Mouse (Mus musculus) MEL (cell line): ENCODE results near the gene Phkg1. TPM values are rescaled to one million over a fixed set of nuclear protein-coding genes. Genes with fewer than 3 reads are reported as not detected.

Source experiments
- DNase-seq: peaks from one replicate; pipeline ENCODE4 v3.0.0; 2011; ENCODE audit warnings: low read depth, low spot score
- H3K27ac ChIP-seq: 2 replicates; pipeline ENCODE4 v1.5.1; 2012; ENCODE audit warnings: low read depth, mild to moderate bottlenecking, control low read depth, low read length, moderate library complexity; ENCODE audit not compliant: control insufficient read depth
- H3K27me3 ChIP-seq, 2 experiments: fragments of 150-350 bp in 1 of 2; sonication (generic) in 1 of 2; 2 replicates each; pipeline ENCODE4 v1.6.1; 2012; ENCODE audit warnings: low read length in 2 of 2, mild to moderate bottlenecking in 2 of 2, improper control_type of control experiment in 1 of 2, moderate library complexity in 1 of 2; ENCODE audit not compliant: insufficient read depth in 2 of 2, control insufficient read depth in 1 of 2
- H3K36me3 ChIP-seq, 2 experiments: 2 replicates each; pipeline ENCODE4 v1.6.1; 2012 to 2014; ENCODE audit warnings: low read length in 2 of 2, improper control_type of control experiment in 1 of 2, inconsistent platforms in 1 of 2, mild to moderate bottlenecking in 1 of 2; ENCODE audit not compliant: insufficient read depth in 2 of 2, control insufficient read depth in 1 of 2
- H3K4me1 ChIP-seq, 2 experiments: fragments of 150-350 bp in 1 of 2; sonication (generic) in 1 of 2; 2 replicates each; pipeline ENCODE4 v1.6.1; 2012; ENCODE audit warnings: low read length in 2 of 2, improper control_type of control experiment in 1 of 2, mild to moderate bottlenecking in 1 of 2; ENCODE audit not compliant: insufficient read depth in 2 of 2, control insufficient read depth in 1 of 2
- H3K4me3 ChIP-seq, 2 experiments: fragments of 150-350 bp in 1 of 2; sonication (generic) in 1 of 2; 2 replicates each; pipeline ENCODE4 v1.5.1; 2012; ENCODE audit warnings: low read depth in 2 of 2, low read length in 2 of 2, mild to moderate bottlenecking in 2 of 2, moderate library complexity in 2 of 2, control low read depth in 1 of 2, improper control_type of control experiment in 1 of 2; ENCODE audit not compliant: control insufficient read depth in 1 of 2, insufficient read depth in 1 of 2
- H3K79me2 ChIP-seq: 2 replicates; pipeline ENCODE4 v1.6.1; 2012; ENCODE audit warnings: mild to moderate bottlenecking, low read length, moderate library complexity; ENCODE audit not compliant: control insufficient read depth, poor library complexity, insufficient read depth
- H3K9ac ChIP-seq: 2 replicates; pipeline ENCODE4 v1.6.1; 2012; ENCODE audit warnings: low read depth, mild to moderate bottlenecking, control low read depth, low read length, moderate library complexity; ENCODE audit not compliant: control insufficient read depth, poor library complexity, severe bottlenecking
- H3K9me3 ChIP-seq: fragments of 150-350 bp; sonication (generic); replicated peaks from 2 replicates; pipeline ENCODE4 v1.6.1; 2012; ENCODE audit warnings: mild to moderate bottlenecking, low read length, improper control_type of control experiment, moderate library complexity; ENCODE audit not compliant: insufficient read depth
- BHLHE40 ChIP-seq: IDR thresholded peaks from 2 replicates; pipeline ENCODE4 v1.6.1; 2012; ENCODE audit warnings: low read depth, mild to moderate bottlenecking, inconsistent platforms, low read length, improper control_type of control experiment, borderline replicate concordance
- CHD1 ChIP-seq: IDR thresholded peaks from 2 replicates; pipeline ENCODE4 v1.6.1; 2012; ENCODE audit warnings: low read depth, mild to moderate bottlenecking, inconsistent platforms, low read length, improper control_type of control experiment
- CHD2 ChIP-seq: IDR thresholded peaks from 2 replicates; pipeline ENCODE4 v1.6.1; 2011; ENCODE audit warnings: low read length, improper control_type of control experiment
- CTCF ChIP-seq, 3 experiments: IDR thresholded peaks in 2 of 3; conservative IDR thresholded peaks in 1 of 3; 2 replicates each; pipeline ENCODE4 v1.5.1; 2011 to 2012; ENCODE audit warnings: low read length in 3 of 3, low read depth in 2 of 3, mild to moderate bottlenecking in 2 of 3, improper control_type of control experiment in 1 of 3, inconsistent platforms in 1 of 3, mixed read lengths in 1 of 3, moderate library complexity in 1 of 3; ENCODE audit not compliant: control insufficient read depth in 1 of 3, insufficient read depth in 1 of 3, poor library complexity in 1 of 3, severe bottlenecking in 1 of 3
- E2F4 ChIP-seq: IDR thresholded peaks from 2 replicates; pipeline ENCODE4 v1.6.1; 2011; ENCODE audit warnings: low read depth, low read length, improper control_type of control experiment, borderline replicate concordance
- EP300 ChIP-seq, 2 experiments: IDR thresholded peaks; 2 replicates each; pipeline ENCODE4 v1.6.1; 2011; ENCODE audit warnings: improper control_type of control experiment in 2 of 2, low read length in 2 of 2, low read depth in 1 of 2, mild to moderate bottlenecking in 1 of 2
- ETS1 ChIP-seq: IDR thresholded peaks from 2 replicates; pipeline ENCODE4 v1.6.1; 2012; ENCODE audit warnings: low read depth, mild to moderate bottlenecking, inconsistent platforms, low read length, improper control_type of control experiment, moderate library complexity
- GABPA ChIP-seq: IDR thresholded peaks from 2 replicates; pipeline ENCODE4 v1.6.1; 2012; ENCODE audit warnings: low read depth, mild to moderate bottlenecking, inconsistent platforms, low read length, improper control_type of control experiment, moderate library complexity
- GATA1 ChIP-seq: IDR thresholded peaks from 2 replicates; pipeline ENCODE4 v1.6.1; 2011; ENCODE audit warnings: low read depth, low read length, improper control_type of control experiment
- HCFC1 ChIP-seq: IDR thresholded peaks from 2 replicates; pipeline ENCODE4 v1.6.1; 2012; ENCODE audit warnings: low read depth, mild to moderate bottlenecking, inconsistent platforms, low read length, improper control_type of control experiment, moderate library complexity
- JUND ChIP-seq: IDR thresholded peaks from 2 replicates; pipeline ENCODE4 v1.6.1; 2011; ENCODE audit warnings: low read depth, mild to moderate bottlenecking, improper control_type of control experiment, low read length
- KAT2A ChIP-seq: conservative IDR thresholded peaks from 2 replicates; pipeline ENCODE4 v1.6.1; 2012; ENCODE audit warnings: low read depth, low read length, improper control_type of control experiment, inconsistent platforms
- MAFK ChIP-seq: IDR thresholded peaks from 2 replicates; pipeline ENCODE4 v1.6.1; 2011; ENCODE audit warnings: low read depth, mild to moderate bottlenecking, low read length, improper control_type of control experiment, borderline replicate concordance
- MAX ChIP-seq: IDR thresholded peaks from 2 replicates; pipeline ENCODE4 v1.6.1; 2011; ENCODE audit warnings: low read length, improper control_type of control experiment
- MEF2A ChIP-seq: IDR thresholded peaks from 2 replicates; pipeline ENCODE4 v1.6.1; 2014; ENCODE audit warnings: low read depth, mild to moderate bottlenecking, inconsistent platforms, low read length, improper control_type of control experiment; ENCODE audit not compliant: poor library complexity, insufficient replicate concordance, severe bottlenecking; ENCODE audit errors: extremely low read depth
- MXI1 ChIP-seq: IDR thresholded peaks from 2 replicates; pipeline ENCODE4 v1.6.1; 2011; ENCODE audit warnings: mild to moderate bottlenecking, low read depth, low read length, improper control_type of control experiment
- MYB ChIP-seq: IDR thresholded peaks from 2 replicates; pipeline ENCODE4 v1.6.1; 2011; ENCODE audit warnings: mild to moderate bottlenecking, low read depth, low read length, improper control_type of control experiment
- MYC ChIP-seq: IDR thresholded peaks from 2 replicates; pipeline ENCODE4 v1.6.1; 2011; ENCODE audit warnings: low read depth, mild to moderate bottlenecking, low read length, improper control_type of control experiment, moderate library complexity
- NELFE ChIP-seq: IDR thresholded peaks from 2 replicates; pipeline ENCODE4 v1.6.1; 2011; ENCODE audit warnings: low read depth, low read length, improper control_type of control experiment
- NRF1 ChIP-seq: IDR thresholded peaks from 2 replicates; pipeline ENCODE4 v1.6.1; 2014; ENCODE audit warnings: low read depth, mild to moderate bottlenecking, inconsistent platforms, low read length, improper control_type of control experiment, moderate library complexity; ENCODE audit not compliant: poor library complexity, insufficient read depth, severe bottlenecking
- POLR2A ChIP-seq, 2 experiments: IDR thresholded peaks; 2 replicates each; pipeline ENCODE4 v1.6.1; 2011 to 2012; ENCODE audit warnings: low read length in 2 of 2, mild to moderate bottlenecking in 2 of 2, control low read depth in 1 of 2, improper control_type of control experiment in 1 of 2, low read depth in 1 of 2, moderate library complexity in 1 of 2; ENCODE audit not compliant: control insufficient read depth in 1 of 2, insufficient read depth in 1 of 2, poor library complexity in 1 of 2
- POLR2AphosphoS2 ChIP-seq: IDR thresholded peaks from 2 replicates; pipeline ENCODE4 v1.6.1; 2011; ENCODE audit warnings: low read length, improper control_type of control experiment
- RAD21 ChIP-seq: IDR thresholded peaks from 2 replicates; pipeline ENCODE4 v1.6.1; 2011; ENCODE audit warnings: mild to moderate bottlenecking, low read depth, low read length, improper control_type of control experiment
- RCOR1 ChIP-seq: IDR thresholded peaks from 2 replicates; pipeline ENCODE4 v1.6.1; 2012; ENCODE audit warnings: low read depth, mild to moderate bottlenecking, inconsistent platforms, low read length, improper control_type of control experiment
- SIN3A ChIP-seq: IDR thresholded peaks from 2 replicates; pipeline ENCODE4 v1.6.1; 2012; ENCODE audit warnings: low read length, improper control_type of control experiment, inconsistent platforms
- SMC3 ChIP-seq: IDR thresholded peaks from 2 replicates; pipeline ENCODE4 v1.6.1; 2011; ENCODE audit warnings: low read depth, low read length, improper control_type of control experiment
- TAL1 ChIP-seq: IDR thresholded peaks from 2 replicates; pipeline ENCODE4 v1.6.1; 2012; ENCODE audit warnings: mild to moderate bottlenecking, inconsistent platforms, low read length, moderate library complexity, mixed read lengths
- TBP ChIP-seq: IDR thresholded peaks from 2 replicates; pipeline ENCODE4 v1.8.0; 2011; ENCODE audit warnings: low read depth, low read length, improper control_type of control experiment
- UBTF ChIP-seq: IDR thresholded peaks from 2 replicates; pipeline ENCODE4 v1.6.1; 2012; ENCODE audit warnings: low read depth, mild to moderate bottlenecking, inconsistent platforms, low read length, improper control_type of control experiment, moderate library complexity, borderline replicate concordance; ENCODE audit not compliant: insufficient read depth
- USF1 ChIP-seq: IDR thresholded peaks from 2 replicates; pipeline ENCODE4 v1.6.1; 2014; ENCODE audit warnings: low read depth, mild to moderate bottlenecking, inconsistent platforms, low read length, improper control_type of control experiment, moderate library complexity
- ZC3H11A ChIP-seq: IDR thresholded peaks from 2 replicates; pipeline ENCODE4 v1.6.1; 2012; ENCODE audit warnings: low read depth, mild to moderate bottlenecking, inconsistent platforms, low read length, improper control_type of control experiment
- ZKSCAN1 ChIP-seq: IDR thresholded peaks from 2 replicates; pipeline ENCODE4 v1.6.1; 2012; ENCODE audit warnings: low read depth, mild to moderate bottlenecking, inconsistent platforms, low read length, improper control_type of control experiment, moderate library complexity
- ZMIZ1 ChIP-seq: IDR thresholded peaks from 2 replicates; pipeline ENCODE4 v1.6.1; 2012; ENCODE audit warnings: low read depth, mild to moderate bottlenecking, inconsistent platforms, low read length, improper control_type of control experiment, moderate library complexity
- ZNF384 ChIP-seq: IDR thresholded peaks from 2 replicates; pipeline ENCODE4 v1.6.1; 2012; ENCODE audit warnings: low read depth, mild to moderate bottlenecking, inconsistent platforms, low read length, improper control_type of control experiment
- polyA plus RNA-seq, 2 experiments: library from polyadenylated mRNA; stranded (reverse) in 1 of 2; unstranded in 1 of 2; fragments of >175 nt in 1 of 2; fragments of >200 nt in 1 of 2; gene quantifications; 2 replicates each; pipeline versions ENCODE4 v1.2.1 to v1.2.4; 2012; ENCODE audit warnings: low replicate concordance in 2 of 2, low read depth in 1 of 2; ENCODE audit not compliant: insufficient read length in 2 of 2, insufficient read depth in 1 of 2, missing spikeins in 1 of 2
- total RNA-seq: library from RNA; depleted of rRNA; stranded (reverse); fragments of 300-350 nt; gene quantifications from 2 replicates; pipeline ENCODE4 v1.2.3, GENCODE M21; 2012

Gene Phkg1
- total and polyA plus RNA-seq, 3 experiments, result 0.62 to 0.72 TPM; not detected in 1

DNA sequence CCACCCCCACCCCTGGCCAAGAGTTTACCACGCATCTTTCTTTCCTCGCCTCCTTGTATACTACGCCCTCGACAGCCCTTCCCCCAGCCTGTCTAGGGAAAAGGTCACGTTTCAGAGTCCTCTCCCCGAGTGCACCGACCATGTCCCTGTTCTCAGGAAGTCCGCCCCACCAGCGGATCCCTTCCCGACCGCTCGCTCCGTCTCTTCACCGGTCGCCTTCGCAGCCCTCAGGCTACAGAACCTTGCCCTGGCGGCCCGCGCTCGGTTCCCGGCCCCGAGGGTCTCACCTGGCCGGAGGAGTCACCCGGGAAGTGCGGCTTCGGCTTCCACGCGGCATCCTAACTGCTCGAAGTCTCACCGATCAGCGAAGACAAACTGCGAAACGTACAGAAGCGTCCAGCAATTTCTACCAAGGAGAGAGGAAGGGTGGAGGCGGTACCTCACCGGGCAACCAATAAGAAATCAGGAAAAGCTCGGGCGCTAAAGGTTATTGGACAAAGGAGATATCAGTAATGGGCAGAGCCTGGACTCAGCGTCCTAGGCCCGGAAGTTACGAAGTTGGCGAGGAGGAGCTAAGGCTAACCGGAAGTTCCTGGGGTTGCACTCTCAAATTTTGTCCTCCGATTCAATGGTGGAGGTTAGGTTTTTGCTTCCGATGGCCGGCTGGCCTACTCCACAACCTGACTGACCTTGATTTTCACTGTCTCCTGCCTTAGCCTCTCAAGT lies 11.3 kb downstream of the Phkg1 start, which contains the start of gene Chchd2 (continued):
- peak; percentile 69 for TF ChIP-seq CHD2
- TF ChIP-seq NELFE, result peak; percentile 98
- no peak for TF ChIP-seq MEF2A

DNA sequence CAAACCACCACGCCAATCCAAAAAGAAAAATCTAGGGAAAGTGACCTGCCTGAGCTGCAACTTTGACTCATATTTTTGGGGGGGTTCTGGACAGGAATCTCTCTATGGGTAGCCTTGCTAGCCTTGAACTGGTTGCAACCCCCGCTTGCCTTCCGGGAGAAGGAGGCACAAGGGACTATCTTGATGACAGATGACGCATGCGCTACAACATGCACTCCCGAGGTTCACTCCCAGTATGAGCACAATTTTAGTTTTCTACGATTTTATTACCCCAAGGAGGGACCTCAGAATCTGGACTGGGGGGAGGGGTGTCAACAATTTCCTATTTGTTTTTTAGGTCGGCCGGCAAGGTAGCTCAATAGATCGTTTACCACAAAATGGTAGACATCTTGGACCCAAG lies 12.1 kb downstream of the Phkg1 start:
- Histone ChIP-seq H3K9ac (peak overlapping the region; percentile 84), H3K27ac (peak overlapping the region; percentile 81), H3K9me3 (no peaks in the 10 kb centered on the region), H3K36me3 (peaks cover 20% of the 10 kb centered on the region in 2 experiments), H3K27me3 (no peaks in the 10 kb centered on the region), H3K4me1 (peaks cover 3 to 6% of the 10 kb centered on the region in 2 experiments; a peak in 2 of 4 replicates), H3K79me2 (peaks cover 26% of the 10 kb centered on the region), H3K4me3 (peak overlapping the region; percentile 89 to 96)
- peak; percentile 81 for DNase-seq
- TF ChIP-seq CHD2, result no peak
- no peak for TF ChIP-seq GABPA
- no peak for TF ChIP-seq RCOR1
- no peak for TF ChIP-seq KAT2A
- TF ChIP-seq MEF2A, result no peak
- peak; percentile 79; the same call in 1 of the 2 replicates for TF ChIP-seq CHD1
- no peak for TF ChIP-seq JUND
- no peak for TF ChIP-seq SMC3
- TF ChIP-seq EP300 (IDR thresholded peaks at IDR 0.05; ENCODE audit: low read depth in 1 of 2, low read length in 2 of 2), result no peak
- peak; percentile 79 for TF ChIP-seq NRF1
- no peak for TF ChIP-seq POLR2A (IDR thresholded peaks at IDR 0.05; ENCODE audit: control insufficient read depth in 1 of 2, insufficient read depth in 1 of 2, low read depth in 1 of 2, low read length in 2 of 2, poor library complexity in 1 of 2)
- TF ChIP-seq HCFC1, result peak; percentile 47; the same call in 1 of the 2 replicates
- no peak for TF ChIP-seq POLR2AphosphoS2
- no peak for TF ChIP-seq ZKSCAN1
- TF ChIP-seq MXI1, result peak; percentile 45
- no peak for TF ChIP-seq E2F4
- TF ChIP-seq BHLHE40, result no peak
- TF ChIP-seq MYC, result no peak
- TF ChIP-seq CTCF (IDR thresholded peaks at IDR 0.05 in 2 of 3, conservative IDR thresholded peaks at IDR 0.05 in 1 of 3; ENCODE audit: control insufficient read depth in 1 of 3, insufficient read depth in 1 of 3, low read depth in 2 of 3, low read length in 3 of 3, poor library complexity in 1 of 3, severe bottlenecking in 1 of 3), result no peak
- TF ChIP-seq GATA1, result peak; percentile 79
- TF ChIP-seq ZNF384, result no peak
- no peak for TF ChIP-seq RAD21
- TF ChIP-seq MYB, result no peak
- TF ChIP-seq ETS1, result no peak
- TF ChIP-seq ZMIZ1, result no peak
- TF ChIP-seq MAX, result peak; percentile 71
- no peak for TF ChIP-seq USF1
- TF ChIP-seq TBP, result 0 out of 2 replicates have a peak, but pooled peaks have one; percentile 21
- TF ChIP-seq NELFE, result 0 out of 2 replicates have a peak, but pooled peaks have one; percentile 20
- no peak for TF ChIP-seq ZC3H11A
- no peak for TF ChIP-seq MAFK
- no peak for TF ChIP-seq TAL1
- no peak for TF ChIP-seq UBTF
- peak; percentile 61; the same call in 1 of the 2 replicates for TF ChIP-seq SIN3A
